Mouse (Mus musculus) adrenal gland, postnatal 14 days (tissue): ENCODE measurements around the gene Ndufs1. TPM values are rescaled to one million over a fixed set of nuclear protein-coding genes. Genes with fewer than 3 reads are reported as not detected.

Experiments used
- DNase-seq: peaks from one replicate; pipeline ENCODE4 v3.0.0; 2021; ENCODE audit warnings: mixed read lengths
- long read RNA-seq, 2 experiments: library from polyadenylated mRNA; stranded (forward); transcript quantifications; one replicate each; pipeline ENCODE4 v2.0.0; 2021
- total RNA-seq: library from RNA; stranded (reverse); gene quantifications from 2 replicates; pipeline ENCODE4 v1.2.3, GENCODE M21; 2021

Ndufs1 gene
- total RNA-seq: 359 and 361 TPM in 2 replicates
- long read RNA-seq, experiment 1, transcript Ndufs1-203 (19 exons, 2,590 nt): minor isoform, 85 of 423 reads
- long read RNA-seq, experiment 1, transcript Ndufs1-201 (19 exons, 2,661 nt): major isoform, 171 of 423 reads
- long read RNA-seq, experiment 1, partial matches to known transcripts: 14 of 423 reads
- long read RNA-seq, experiment 1, other reads (novel, unspliced or antisense): 148 of 423 reads
- long read RNA-seq, experiment 2, transcript Ndufs1-203 (19 exons, 2,590 nt): minor isoform, 55 of 294 reads
- long read RNA-seq, experiment 2, transcript Ndufs1-201 (19 exons, 2,661 nt): major isoform, 121 of 294 reads
- long read RNA-seq, experiment 2, partial matches to known transcripts: 16 of 294 reads
- long read RNA-seq, experiment 2, other reads (novel, unspliced or antisense): 98 of 294 reads

DNA sequence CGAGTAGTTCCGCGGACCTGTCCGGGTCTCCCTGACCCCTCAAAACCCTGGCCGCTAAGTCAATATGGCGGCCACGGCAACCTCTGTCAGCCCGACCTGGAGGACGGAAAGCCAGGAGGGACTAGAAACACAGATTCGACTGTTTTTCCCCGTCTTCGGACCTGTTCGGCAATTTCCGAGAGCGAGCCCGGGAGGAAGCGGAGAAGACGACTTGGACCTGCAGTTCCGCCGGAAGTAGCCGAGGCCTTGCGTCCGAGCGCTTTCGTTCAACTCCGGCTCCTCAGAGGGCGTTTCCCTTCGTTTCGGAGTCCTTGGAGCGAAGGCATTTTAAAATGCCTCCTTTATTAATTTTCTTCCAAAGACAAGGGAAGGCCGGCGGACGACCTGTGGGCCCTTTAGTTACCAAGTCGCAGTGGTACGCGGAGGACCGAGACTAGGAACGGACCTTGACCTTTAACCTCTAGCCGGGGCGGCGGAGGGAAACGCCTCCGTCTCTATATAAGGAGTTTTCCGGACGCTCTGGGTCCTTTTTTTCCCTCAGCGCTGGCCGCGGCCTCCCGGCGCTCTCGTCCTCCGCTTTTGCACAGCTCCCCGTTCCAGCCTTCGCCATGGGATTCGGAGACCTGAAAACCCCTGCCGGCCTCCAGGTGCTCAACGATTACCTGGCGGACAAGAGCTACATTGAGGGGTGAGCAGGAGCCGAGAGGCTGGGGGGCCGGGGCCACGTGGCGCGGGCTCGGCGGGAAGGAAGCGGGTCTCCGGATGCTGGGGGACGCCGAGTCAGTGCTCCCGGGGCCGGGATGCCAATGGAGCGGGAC lies at the start of gene Ndufs1, which contains the start of gene Eef1b2:
Gene Ndufs1, minus strand, starts transcription at position 230 of the 818 bp plus-strand sequence.
Gene Eef1b2, plus strand, starts transcription at position 222 of the 818 bp plus-strand sequence.
- peak; percentile 99 for DNase-seq

DNA sequence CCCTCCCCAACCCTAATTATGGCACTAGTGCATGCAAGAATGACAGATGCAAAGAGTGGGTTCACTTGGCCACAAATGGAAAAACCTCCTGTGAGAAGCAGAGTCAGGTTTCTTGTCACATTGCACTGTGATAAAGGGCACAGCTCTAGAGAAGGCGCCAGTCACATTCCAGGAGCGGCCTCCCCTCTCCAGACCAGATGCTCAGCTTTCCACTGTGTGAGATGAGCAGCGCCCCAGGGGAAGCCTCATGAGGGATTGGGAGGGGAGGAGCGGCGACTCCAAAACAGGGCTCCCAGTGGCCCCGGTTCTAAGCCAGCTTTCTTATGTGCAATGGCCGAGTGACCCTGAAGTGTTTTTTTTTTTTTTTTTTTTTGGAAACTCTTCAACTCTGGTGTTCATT lies 49.3 kb upstream of the Ndufs1 start:
- DNase-seq: no peak

DNA sequence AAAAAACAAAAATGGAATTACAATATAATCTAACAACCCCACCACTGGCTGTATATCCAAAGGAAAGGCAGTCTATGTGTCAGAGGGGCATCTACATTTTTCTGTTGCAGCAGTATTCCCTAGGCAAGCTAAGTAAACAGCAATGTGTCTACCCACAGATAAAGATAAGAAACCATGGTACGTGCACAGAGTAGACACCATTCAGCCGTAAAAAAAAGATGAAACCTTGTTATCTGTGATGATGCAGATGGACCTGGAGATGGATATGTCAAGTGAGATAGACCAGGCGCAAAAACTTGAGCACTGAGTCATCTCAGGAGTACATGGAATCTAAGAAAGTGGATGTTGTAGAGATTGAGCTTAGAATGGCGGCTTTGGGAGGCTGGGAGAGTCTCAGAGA lies 48.4 kb upstream of the Ndufs1 start:
- no peak for DNase-seq

DNA sequence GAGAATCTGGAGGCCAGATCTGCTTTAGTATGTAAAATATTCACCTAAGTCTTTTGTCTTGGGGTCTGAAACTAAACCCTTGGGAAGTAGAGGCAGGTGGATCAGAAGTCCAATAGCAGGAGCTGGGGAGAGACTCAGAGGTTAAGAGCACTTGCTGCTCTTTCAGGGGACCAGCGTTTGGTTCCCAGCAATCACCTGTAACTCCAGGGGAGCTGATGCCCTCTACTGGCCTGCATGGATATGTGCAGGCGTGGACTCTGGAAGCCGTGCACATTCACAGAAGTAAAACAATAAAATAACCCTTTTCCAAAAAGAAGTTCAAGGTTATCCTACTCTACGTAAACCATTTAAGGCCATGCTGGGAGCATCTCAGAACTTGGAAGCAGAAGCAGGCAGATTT lies 42.6 kb upstream of the Ndufs1 start:
- no peak for DNase-seq

DNA sequence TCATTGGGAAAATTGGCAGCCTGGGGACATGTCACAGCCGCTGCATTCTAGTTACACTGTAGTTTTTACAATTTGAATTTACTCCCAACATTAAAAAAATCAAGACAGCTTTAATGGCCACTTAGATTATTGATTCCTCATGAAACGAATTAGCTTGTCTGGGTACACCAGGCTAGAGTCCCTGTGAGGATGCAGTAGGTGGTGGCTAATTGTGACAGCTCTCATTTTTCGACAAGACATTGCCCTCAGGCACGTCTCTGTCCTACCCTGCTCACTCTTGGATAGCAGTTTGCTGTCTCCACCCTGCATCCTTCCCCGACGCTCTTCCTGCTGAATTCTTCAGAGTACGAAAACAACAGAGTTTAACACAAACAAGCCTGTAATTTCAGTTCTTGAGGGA lies 38.0 kb upstream of the Ndufs1 start:
- no peak for DNase-seq

DNA sequence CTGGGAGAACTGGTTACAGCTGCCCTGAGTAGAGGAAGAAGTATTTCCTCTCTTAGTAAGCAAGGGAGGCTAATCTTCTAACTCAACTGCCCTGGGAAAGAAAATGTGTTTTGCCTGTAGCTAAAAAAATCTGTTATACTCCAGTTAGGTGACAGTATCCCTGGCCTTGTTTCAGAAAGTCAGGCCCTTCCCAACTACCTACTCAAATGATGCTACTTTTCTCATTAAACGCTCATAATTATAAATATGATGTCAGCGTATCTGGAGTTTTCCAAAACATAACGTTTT lies 37.6 kb upstream of the Ndufs1 start, which contains the start of gene Gpr1:
Gene Gpr1, minus strand, starts transcription at position 273 of the 288 bp plus-strand sequence.
- DNase-seq: no peak

DNA sequence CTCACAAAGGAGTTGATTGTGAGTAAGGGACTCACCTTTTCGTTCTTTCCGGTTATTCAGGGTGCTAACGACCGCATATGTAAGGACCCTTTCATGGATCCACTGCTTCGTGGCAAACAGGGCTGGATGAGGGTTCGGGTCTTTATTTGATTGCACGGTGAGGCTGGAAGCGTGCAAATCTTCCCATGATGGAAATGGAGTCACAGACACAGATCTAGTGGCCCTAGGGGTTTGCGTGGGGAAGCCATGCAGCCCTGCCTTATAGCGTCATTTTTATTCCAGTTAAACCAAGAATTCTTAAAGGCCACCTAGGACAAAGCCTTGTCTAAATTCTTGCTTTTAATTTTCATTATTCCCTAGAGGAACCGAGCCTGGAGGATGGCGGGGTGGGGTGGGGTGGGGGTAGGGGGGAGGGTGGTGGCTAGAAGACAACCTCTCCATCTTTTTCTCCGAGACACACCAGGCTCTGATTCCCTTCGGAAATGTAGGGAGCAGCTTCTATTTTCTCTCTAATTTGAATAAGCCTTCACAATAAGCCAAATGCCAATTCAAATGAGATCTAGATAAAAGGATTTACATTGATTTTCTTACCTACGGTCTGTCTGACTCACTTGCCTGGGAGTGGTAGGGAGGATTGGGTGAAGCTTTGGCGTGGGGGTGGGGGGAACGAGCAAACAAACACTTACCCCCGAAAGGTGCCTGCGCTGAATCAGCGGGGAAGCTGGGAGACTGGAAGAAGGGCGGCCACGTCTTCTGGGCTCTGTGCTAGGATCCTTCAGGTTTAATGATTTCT lies 37.0 kb upstream of the Ndufs1 start:
- no peak for DNase-seq

DNA sequence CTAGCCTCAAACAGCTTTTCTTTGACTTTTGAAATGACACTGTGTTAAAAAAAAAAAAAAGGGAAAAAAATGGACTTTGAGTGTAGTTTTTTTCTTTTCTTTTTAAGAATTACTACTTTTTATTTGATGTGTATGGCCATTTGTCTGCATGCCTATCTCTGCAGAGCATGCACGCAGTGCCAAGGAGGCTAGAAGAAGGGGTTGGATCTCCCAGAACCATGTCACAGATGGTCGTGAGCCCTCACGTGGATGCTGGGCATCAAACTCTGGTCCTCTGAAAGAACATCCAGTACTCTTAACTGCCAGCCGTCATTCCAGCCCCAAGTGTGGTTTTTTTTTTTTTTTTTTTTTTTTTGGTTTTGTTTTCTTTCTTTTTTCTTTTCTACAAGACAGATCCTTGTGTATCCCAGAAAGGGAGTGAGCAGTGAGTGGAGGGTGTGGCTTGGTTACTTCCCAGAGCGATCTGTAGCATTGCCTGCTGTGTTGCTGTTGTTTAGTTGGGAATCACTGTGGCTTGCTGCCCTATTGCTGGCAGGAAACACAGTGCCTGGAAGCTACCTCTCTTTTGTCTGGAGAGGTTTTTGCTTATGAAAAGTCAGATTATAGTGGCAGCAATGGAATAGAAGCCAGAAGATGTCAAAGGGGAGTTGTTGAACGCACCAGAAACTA lies 33.4 kb upstream of the Ndufs1 start:
- no peak for DNase-seq

DNA sequence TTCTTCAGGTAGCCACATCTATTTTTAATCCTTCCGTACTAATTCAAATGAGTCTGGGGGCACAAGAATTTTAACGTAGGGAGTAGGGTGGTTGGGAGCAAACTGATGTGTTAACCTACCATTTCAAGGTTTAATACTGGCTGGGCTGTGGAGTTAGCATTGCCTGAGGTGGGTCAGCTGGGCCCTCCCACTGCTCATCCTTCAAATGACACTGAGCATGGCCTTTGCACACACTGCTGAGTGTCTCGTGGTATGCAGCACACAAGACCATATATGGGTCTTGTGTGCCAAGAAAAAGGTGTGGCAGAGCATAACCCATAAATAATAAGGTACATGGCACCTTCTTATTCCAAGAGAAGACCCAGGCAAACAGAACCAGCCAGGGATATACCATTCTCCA lies 31.0 kb upstream of the Ndufs1 start:
- DNase-seq: no peak

DNA sequence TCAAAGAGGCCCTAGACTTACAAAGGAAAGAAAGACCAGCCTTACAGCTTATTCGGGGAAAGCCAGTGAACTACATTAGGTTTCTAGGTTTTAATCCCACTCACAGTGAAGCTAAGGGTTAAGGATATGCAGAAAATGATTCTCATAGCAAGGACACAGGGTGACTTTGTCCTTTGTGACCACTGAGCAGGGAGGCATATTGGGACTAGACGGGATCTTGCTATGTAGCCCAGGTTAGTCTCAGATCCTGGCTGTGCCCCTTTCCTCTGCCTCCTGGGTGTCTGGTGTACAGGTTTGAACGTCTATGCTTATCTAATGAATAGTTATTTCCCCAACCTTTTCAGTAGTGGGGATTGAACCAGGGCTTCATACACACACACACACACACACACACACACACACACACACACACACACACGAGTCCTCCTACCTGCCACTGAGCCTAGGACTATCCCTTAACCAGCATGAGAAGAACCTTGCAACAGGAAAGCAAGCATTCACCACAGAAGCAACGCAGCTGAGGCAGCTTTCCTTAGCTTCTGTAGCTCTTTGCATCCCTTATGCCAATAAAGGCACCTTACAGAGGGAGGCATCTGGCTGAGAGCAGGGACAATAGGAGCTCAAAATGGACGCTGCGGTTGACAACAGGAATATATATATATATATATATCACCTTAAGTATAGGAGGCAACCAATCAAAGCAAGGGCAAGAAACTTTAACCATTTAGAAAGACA lies 28.2 kb upstream of the Ndufs1 start:
- no peak for DNase-seq

DNA sequence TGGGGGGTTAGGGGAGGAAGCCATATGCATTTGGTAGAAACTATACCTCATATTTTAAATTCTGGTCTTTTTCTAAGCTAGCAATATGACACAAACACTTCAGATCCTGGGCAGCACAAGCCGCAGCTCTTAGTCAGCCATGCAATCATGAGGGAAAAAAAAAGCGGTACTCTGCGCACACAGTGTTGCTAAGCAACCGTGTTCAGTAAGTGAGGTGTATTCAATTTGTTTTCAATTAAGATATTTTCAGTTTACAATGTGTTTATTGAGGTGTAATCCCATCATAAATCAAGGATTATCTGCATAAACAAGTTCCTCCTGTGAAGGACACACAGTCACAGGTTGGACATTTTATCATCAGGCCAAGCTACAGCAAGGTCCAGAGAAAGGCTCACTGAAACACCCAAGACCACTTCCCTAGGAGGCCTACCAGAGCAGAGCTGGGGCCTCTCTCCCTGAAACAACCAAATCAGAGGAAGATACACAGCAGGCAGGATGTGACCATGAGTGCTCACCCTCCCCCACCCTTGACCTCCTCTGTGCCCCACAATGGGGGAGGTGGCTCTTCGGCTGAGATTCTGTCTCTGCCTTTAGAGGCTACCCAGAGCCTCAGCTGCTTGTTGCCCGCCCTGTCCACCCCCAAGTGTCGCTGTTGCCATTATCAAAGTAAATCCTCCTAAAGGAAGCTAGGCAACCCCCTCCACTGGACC lies 27.5 kb upstream of the Ndufs1 start:
- DNase-seq: peak; percentile 61

DNA sequence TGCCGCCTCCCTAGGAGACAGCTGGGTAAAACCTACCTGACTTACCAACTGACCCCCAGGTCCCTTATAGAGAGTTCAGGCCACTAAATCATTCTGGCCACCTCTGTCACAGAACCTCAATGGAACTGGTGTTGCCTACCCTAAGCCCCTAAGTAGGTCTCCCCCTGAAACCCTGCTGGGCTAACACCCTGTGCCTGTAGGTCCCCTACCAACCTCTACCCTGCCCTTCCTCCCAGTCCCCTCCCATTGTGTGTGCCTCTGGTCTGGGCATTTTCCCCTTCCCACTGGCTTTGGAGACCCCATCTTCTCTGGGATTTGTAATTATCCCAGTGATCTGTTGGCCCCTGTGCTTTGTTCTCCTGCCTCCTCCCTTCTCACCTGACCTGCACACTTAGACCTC lies 26.8 kb upstream of the Ndufs1 start:
- DNase-seq: no peak

DNA sequence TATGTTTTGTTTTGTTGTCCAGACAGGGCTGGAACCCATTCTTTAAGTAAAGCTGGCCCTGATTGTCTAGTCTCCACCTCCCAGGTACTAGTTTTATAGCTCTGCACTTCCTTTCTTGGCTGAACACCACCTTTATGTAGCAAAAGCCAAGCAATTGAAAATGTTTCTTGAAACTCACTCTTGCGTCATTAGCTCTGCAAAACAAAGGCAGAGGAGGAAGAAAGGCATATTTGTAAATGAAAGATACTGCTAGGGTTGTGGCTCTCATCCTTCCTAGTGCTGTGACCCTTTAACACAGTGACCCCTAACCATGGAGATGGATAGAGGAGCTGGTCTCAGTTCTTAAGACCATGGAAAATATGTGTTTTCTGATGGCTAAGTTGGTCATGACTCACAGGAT lies 25.0 kb upstream of the Ndufs1 start:
- no peak for DNase-seq

DNA sequence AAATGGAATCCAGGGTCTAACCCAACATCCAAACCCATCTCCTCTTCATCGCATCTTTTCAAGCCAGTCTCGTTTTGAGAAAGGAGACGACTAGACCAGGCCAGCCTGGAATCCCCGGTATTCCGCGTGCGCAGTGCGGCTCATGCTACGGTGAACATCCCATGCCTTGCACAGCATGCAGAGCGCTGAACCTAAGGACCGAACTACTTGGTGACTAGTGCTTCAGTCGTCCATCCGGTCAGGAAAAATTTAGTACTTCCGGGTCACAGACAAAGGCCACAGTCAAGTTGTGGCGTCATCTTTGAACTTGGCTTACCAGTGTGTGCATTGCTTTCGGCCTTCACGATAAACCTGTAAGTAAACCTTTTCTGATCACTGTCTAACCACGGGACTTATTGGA lies 23.7 kb upstream of the Ndufs1 start:
- DNase-seq: no peak

DNA sequence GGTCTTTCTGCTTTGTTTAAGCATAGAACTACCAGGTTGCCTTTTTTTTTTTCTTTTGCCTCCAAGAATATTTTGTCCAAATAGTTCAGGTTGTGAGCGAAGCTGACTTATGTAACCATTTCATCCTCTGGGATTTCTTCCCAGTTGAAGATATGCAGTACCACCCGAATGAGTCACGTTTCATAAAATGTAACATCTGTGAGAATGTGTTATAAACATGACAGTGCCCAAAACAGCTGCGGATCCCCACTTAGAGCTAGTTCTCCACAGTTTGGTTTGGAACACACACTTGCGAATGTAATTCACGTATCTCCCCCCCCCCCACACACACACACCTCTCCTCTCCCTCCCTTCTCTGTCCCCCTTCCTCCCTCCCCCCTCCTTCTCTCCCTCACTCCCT lies 22.8 kb upstream of the Ndufs1 start:
- no peak for DNase-seq

DNA sequence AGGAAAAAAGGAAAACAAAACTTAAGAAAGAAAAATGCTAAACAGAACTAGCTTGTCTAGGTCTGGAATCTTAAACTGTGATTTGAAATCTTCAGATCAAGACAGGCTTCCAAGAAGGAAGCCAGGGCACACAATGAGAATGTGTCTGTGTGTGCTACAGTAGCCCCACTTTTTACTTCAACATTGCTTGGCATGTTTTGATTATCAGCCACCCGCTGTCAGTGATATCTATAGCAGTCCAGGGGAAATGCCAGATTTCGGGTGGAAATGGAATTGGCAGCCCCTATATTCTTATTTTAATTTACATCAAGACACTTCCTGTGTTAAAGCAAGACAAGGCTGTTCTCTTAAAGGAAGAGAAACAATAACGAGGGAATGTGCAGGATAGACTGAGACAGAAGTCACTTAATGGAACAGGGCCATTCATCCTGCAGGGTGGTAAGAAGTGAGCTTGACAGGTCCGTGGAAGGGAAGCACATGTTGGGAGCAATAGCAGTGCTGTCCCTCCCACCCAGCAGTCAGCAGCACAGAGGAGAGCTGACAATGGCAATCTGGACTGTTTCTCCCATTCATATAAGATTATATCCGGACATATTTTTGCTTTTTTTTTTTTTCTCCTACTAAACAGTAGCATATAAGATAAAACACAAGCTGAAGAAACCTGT lies 19.3 kb upstream of the Ndufs1 start:
- no peak for DNase-seq

DNA sequence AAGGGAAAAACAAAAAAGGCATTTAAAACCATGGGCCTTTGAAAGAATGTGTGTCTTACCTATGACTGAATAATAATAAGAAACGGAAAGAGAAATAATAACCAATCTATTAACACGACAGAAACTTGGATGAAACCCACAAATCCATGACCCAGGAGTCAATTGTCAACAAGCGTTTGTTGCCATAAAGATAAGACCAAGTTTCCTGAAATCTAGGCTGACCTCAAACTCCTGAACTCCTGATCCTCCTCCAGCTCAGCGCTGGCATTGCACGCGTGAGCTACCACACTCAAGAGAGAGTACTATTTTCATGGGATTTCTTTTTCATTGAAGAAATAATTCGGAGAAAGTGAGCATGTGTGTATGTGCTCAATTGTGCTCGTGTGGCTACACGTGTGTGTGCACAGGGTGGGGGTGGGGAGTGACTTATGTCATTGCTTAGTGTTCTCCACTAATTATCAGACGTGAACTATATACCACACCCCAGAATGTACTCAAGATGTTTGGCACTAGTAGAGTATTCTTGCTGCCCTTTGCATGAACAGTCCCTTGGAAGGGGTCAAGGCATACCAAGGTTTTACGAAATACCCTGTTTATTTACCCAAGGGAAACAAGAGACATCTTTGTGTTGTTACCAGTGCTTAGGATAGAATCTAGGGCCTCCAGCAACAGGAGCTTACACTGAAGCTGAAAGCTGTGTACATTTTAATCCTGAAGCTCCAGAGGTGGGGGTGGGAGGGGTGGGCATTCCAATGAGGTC lies 15.9 kb upstream of the Ndufs1 start:
- DNase-seq: no peak

DNA sequence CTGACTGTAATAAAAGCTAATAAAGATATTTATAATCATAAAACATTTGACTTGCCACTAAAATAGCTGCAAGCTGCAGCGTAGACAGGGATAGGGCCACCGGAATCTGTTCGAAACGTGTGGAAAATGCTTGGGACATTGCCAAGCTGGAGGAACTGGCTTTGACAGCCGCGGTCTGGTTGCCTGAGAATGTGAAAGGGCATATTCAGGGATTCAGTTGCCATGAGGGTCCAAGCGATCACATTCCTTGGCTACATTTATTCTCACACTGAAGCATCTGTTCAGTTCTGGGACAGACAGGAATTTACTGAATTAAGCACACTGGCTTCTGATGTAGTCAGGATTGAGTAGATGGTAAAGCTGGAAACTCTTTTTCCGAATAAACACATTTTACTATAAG lies 14.2 kb upstream of the Ndufs1 start:
- peak; percentile 26 for DNase-seq

DNA sequence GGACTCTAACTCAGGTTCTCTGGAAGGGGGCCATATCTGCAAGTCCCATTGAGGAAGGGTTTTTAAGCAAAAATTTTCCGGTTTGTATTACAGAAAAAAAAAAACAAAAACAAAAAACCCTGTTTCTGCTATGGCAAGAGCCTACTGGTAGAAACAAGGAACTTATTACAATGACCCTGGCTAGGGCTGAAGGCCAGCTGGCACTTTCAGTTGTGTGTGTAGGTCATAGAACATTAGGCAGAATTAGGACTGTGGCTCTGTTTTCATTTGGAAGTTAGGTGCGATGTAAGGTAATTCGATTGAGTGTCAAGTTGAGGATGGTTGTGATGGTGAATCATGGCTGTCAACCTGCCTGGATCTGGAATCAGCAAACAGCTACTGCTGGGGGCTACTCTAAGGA lies 11.9 kb upstream of the Ndufs1 start:
- no peak for DNase-seq
